Mouse (Mus musculus): ENCODE data around the gene Gm45785. TPM values are rescaled to one million over a fixed set of nuclear protein-coding genes. Genes with fewer than 3 reads are reported as not detected.

The Gm45785 gene
- polyA plus RNA-seq, 1 experiment from 2014 or later = not detected

DNA sequence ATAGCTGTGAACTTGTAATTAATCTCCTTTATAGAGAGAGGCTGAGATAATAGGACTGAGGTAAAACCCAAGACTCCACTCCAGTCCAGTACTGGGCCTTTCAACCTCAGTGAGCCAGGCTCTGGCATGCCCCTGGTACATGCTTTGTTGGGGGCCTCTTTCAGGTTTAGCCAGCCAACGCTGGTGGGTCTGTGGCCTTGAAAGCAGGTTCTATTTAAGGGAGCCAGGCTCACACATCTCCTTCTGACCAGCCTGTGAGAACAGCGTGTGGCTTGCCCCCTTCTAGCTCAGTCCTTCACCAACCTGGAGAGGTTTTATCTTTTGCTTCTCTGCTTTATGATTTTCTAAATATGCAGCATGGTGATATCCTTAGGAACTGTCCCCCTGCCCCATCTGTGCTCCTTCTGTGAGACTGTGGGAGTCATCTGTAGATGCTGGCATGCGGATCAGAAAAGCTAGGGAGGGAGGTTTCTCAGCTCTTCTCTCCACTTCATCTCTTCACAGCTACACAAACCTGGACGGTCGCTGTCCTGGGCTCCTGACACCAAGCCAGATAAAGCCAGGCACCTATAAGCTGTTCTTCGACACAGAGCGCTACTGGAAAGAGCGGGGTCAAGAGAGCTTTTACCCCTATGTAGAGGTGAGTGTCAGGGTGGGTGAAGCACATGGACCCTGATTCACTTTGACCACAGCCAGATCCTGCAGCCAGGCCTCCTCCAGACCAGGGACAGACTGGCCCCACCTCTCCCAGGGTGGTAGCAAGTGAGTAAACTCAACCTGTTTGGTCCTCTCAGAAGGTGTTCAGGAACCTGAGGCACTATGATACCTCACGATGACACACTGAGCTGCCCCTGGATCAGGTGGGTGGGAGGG is 19.7 kb downstream of the Gm45785 start:
- H3K27me3 ChIP-seq (replicated peaks; ENCODE audit: control insufficient read depth, insufficient read depth, low read length) = no peaks in the 10 kb centered on the region
- 0 out of 2 replicates have a peak, but pooled peaks cover 3% of the 10 kb centered on the region for H3K4me1 ChIP-seq (replicated peaks; ENCODE audit: control insufficient read depth, insufficient read depth, low read length)
- WGBS = 84% methylated on average over 9 of the region's 9 CpGs
- TF ChIP-seq CTCF (IDR thresholded peaks at IDR 0.05; ENCODE audit: low read depth) = no peak
- H3K9ac ChIP-seq (ENCODE audit: low read depth, low read length) = no peak overlapping the region
- H3K4me3 ChIP-seq (ENCODE audit: low read depth, low read length) = no peak overlapping the region
- no peaks in the 10 kb centered on the region for H3K9me3 ChIP-seq (ENCODE audit: control insufficient read depth)
- H3K27ac ChIP-seq (ENCODE audit: low read depth, low read length) = no peak overlapping the region
- ATAC-seq = no peak
- H3K4me2 ChIP-seq (replicated peaks; ENCODE audit: low read depth) = no peak overlapping the region
- no peaks in the 10 kb centered on the region for H3K36me3 ChIP-seq (ENCODE audit: control insufficient read depth, insufficient read depth)

DNA sequence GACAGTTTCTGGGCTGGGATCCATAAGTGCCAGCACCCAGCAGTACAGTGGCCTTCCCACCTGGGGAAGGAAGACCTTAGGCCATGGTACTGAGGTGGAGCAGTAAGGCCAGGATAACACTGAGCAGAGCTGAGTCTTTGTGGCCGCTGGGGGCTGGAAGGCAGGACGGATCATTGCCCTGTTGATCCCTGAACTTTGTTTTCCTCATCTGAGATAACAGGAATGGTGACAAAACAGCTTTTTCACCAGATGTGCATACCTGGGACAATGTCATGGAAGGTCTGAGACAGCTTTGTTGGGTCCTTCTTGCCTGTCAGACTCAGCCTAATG is 20.4 kb downstream of the Gm45785 start:
- WGBS = 37% methylated on average over 2 of the region's 2 CpGs
- Histone ChIP-seq H3K9me3 (ENCODE audit: control insufficient read depth) (no peaks in the 10 kb centered on the region), H3K4me1 (replicated peaks; ENCODE audit: control insufficient read depth, insufficient read depth, low read length) (0 out of 2 replicates have a peak, but pooled peaks cover 3% of the 10 kb centered on the region), H3K27me3 (replicated peaks; ENCODE audit: control insufficient read depth, insufficient read depth, low read length) (no peaks in the 10 kb centered on the region), H3K4me2 (replicated peaks; ENCODE audit: low read depth) (peak overlapping the region; percentile 51), H3K36me3 (ENCODE audit: control insufficient read depth, insufficient read depth) (no peaks in the 10 kb centered on the region), H3K27ac (ENCODE audit: low read depth, low read length) (no peak overlapping the region), H3K9ac (ENCODE audit: low read depth, low read length) (no peak overlapping the region), H3K4me3 (ENCODE audit: low read depth, low read length) (no peak overlapping the region)
- ATAC-seq = peak; percentile 34
- TF ChIP-seq CTCF (IDR thresholded peaks at IDR 0.05; ENCODE audit: low read depth) = 0 out of 2 replicates have a peak, but pooled peaks have one; percentile 14

- Histone ChIP-seq H3K4me2 (replicated peaks; ENCODE audit: low read depth) (peak within 1 kb of the TSS; percentile 51), H3K27me3 (replicated peaks; ENCODE audit: control insufficient read depth, insufficient read depth, low read length) (no peaks in the 10 kb centered on the region), H3K4me1 (replicated peaks; ENCODE audit: control insufficient read depth, insufficient read depth, low read length) (0 out of 2 replicates have a peak, but pooled peaks cover 3% of the 10 kb centered on the region), H3K27ac (ENCODE audit: low read depth, low read length) (peak within 1 kb of the TSS; percentile 41; the same call in 1 of the 2 replicates), H3K36me3 (ENCODE audit: control insufficient read depth, insufficient read depth) (no peaks in the 10 kb centered on the region), H3K9me3 (ENCODE audit: control insufficient read depth) (no peaks in the 10 kb centered on the region), H3K4me3 (ENCODE audit: low read depth, low read length) (peak within 1 kb of the TSS; percentile 13; the same call in 1 of the 2 replicates), H3K9ac (ENCODE audit: low read depth, low read length) (no peak within 1 kb of the TSS)
- TF ChIP-seq CTCF (IDR thresholded peaks at IDR 0.05; ENCODE audit: low read depth) = no peak
- ATAC-seq = peak; percentile 81
- 28% methylated on average over 20 of the region's 20 CpGs for WGBS
Observed at GRCm38 (mm10) chr7:140834968-140835757, 21.0 kb downstream of the Gm45785 start, which contains the start of gene Urah. Gene Urah (plus strand): TSS chr7:140835018.

- no peak overlapping the region for H3K9ac ChIP-seq (ENCODE audit: low read depth, low read length)
- TF ChIP-seq CTCF (IDR thresholded peaks at IDR 0.05; ENCODE audit: low read depth) = no peak
- 0 out of 2 replicates have a peak, but pooled peaks cover 3% of the 10 kb centered on the region for H3K4me1 ChIP-seq (replicated peaks; ENCODE audit: control insufficient read depth, insufficient read depth, low read length)
- no peaks in the 10 kb centered on the region for H3K27me3 ChIP-seq (replicated peaks; ENCODE audit: control insufficient read depth, insufficient read depth, low read length)
- no peaks in the 10 kb centered on the region for H3K9me3 ChIP-seq (ENCODE audit: control insufficient read depth)
- H3K36me3 ChIP-seq (ENCODE audit: control insufficient read depth, insufficient read depth) = no peaks in the 10 kb centered on the region
- ATAC-seq = no peak
- H3K27ac ChIP-seq (ENCODE audit: low read depth, low read length) = no peak overlapping the region
- no peak overlapping the region for H3K4me3 ChIP-seq (ENCODE audit: low read depth, low read length)
- H3K4me2 ChIP-seq (replicated peaks; ENCODE audit: low read depth) = no peak overlapping the region
- 83% methylated on average over 4 of the region's 4 CpGs for WGBS
Observed at GRCm38 (mm10) chr7:140833341-140833740, 22.8 kb downstream of the Gm45785 start.

- Histone ChIP-seq H3K4me3 (ENCODE audit: low read depth, low read length) (no peak overlapping the region), H3K4me2 (replicated peaks; ENCODE audit: low read depth) (no peak overlapping the region), H3K27ac (ENCODE audit: low read depth, low read length) (no peak overlapping the region), H3K9ac (ENCODE audit: low read depth, low read length) (no peak overlapping the region), H3K36me3 (ENCODE audit: control insufficient read depth, insufficient read depth) (no peaks in the 10 kb centered on the region), H3K9me3 (ENCODE audit: control insufficient read depth) (no peaks in the 10 kb centered on the region), H3K4me1 (replicated peaks; ENCODE audit: control insufficient read depth, insufficient read depth, low read length) (0 out of 2 replicates have a peak, but pooled peaks cover 3% of the 10 kb centered on the region), H3K27me3 (replicated peaks; ENCODE audit: control insufficient read depth, insufficient read depth, low read length) (no peaks in the 10 kb centered on the region)
- ATAC-seq = no peak
- 40% methylated on average over 6 of the region's 6 CpGs for WGBS
- TF ChIP-seq CTCF (IDR thresholded peaks at IDR 0.05; ENCODE audit: low read depth) = no peak
Observed at GRCm38 (mm10) chr7:140831447-140831846, 24.7 kb downstream of the Gm45785 start.
